Mouse (Mus musculus) granulocyte monocyte progenitor cell, adult 5-6 weeks (primary cell): ENCODE data around the gene Irf4. TPM values are rescaled to one million over a fixed set of nuclear protein-coding genes. Genes with fewer than 3 reads are reported as not detected.

ENCODE experiments used
- ATAC-seq: replicated peaks from 2 replicates; pipeline ENCODE4 v1.8.0; 2016; ENCODE audit warnings: mild to moderate bottlenecking, moderate TSS enrichment, inconsistent platforms; ENCODE audit not compliant: poor library complexity, severe bottlenecking
- total RNA-seq, 2 experiments: library from RNA; stranded (forward) in 1 of 2; stranded (reverse) in 1 of 2; fragments of 200-712, 200-1000 nt in 1 of 2; fragments of >200 nt in 1 of 2; fragmentation: Nextera tagmentation in 1 of 2; gene quantifications; 2 replicates each; pipeline ENCODE4 v1.2.3; 2014 to 2017

Gene Irf4
- total RNA-seq, 2 experiments from 2014 or later = 0.36 TPM; not detected in 1

- ATAC-seq = no peak
Observed at GRCm38 (mm10) chr13:30760374-30761090, 11.5 kb downstream of the Irf4 start.

- no peak for ATAC-seq
Observed at GRCm38 (mm10) chr13:30761151-30761631, 12.2 kb downstream of the Irf4 start.

GRCm38 (mm10) chr13:30762224-30762623, 13.2 kb downstream of the Irf4 start:
- ATAC-seq = no peak

DNA sequence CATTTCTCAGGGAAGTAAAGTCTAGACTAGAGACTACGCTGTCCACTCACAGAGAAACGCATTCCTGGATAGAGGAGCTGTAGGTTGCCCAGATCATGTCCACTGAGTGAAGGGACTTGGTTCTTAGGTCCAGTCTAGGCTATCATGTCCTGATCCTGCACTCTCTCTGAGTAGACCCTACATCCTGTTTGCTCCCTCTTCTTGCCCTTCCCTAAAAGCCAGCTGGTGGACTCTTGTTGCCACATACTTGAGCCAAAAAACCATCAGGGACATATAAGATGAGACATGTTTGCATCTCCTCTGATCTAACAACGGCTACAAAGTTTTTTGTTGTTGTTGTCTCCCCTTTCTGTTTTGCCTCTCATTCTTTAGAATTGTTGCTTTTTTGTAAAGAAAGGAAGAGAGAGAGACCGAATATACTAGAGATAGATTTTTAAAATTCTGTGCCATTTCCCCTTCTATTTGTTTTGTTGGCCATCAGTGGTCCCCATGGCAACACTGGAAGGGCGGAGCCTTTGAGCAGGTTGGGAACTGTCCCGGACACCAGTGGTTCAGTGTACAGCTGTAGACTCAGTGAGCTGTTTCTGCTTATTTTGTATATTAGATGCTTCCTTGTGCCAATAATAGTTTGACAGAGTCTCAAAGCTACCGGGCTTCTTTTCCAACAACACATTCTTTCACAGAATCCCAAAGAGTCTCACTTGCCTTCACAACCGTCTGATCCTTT, 15.2 kb downstream of the Irf4 start:
- peak; percentile 57 for ATAC-seq

GRCm38 (mm10) chr13:30765906-30766305, 16.9 kb downstream of the Irf4 start:
- no peak for ATAC-seq

DNA sequence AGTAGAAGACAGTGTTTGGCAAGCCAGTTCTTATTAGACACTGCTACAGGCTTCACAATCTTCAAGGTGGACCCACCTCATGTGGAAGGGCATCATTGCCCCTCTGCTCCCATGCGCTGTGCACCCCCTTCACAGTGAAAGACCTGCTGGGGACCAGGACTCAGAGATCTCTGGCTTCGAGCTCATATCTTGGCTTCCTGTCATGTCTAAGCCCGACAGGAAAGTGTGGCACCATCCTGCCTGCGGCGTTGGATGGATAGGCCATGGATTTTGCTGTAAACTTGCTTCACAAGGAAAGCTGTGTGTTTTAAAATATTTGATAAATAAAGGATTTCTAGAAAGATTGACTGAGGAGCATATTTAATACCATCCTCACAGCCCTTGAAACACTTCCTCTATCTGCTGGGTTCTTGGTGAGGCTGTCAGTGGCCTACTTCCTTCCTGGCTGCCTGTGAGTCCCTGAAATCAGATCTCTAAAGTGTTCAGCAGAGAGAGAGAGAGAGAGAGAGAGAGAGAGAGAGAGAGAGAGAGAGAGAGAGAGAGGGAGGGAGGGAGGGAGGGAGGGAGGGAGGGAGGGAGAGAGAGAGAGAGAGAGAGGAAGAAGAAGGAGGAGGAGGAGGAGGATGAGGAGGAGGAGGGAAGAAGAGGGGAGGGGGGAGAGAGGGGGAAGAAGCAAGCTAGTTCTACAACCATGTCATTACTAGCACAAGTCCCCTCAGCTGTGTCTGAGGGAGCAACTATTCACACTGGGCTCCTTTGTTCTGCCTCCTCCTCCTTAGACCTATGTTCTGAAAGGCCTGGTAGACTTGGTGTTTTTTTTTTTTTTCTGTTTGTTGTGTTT, 17.8 kb downstream of the Irf4 start:
- ATAC-seq = peak; percentile 91

- no peak for ATAC-seq
Observed at GRCm38 (mm10) chr13:30767477-30768127, 18.6 kb downstream of the Irf4 start.

DNA sequence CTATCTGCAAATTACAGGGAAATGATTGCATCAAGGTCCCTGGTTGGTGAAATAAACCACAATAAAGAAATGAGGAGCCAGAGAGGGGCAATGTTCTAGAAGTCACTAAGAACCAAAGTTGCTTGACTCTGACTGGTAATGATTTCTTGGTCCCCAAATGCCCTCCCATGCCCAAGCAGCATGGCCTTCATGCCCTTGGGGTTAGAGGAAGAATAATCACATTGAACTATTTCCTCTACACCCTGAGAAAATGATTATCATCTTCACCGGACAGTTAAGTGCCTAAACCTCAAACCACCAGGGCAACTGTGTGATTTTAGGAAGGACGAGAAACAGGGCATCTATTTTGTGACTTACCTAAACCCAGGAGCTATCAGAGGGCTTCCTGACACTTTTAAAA, 27.0 kb downstream of the Irf4 start:
- ATAC-seq = peak; percentile 33; the same call in 1 of the 2 replicates

DNA sequence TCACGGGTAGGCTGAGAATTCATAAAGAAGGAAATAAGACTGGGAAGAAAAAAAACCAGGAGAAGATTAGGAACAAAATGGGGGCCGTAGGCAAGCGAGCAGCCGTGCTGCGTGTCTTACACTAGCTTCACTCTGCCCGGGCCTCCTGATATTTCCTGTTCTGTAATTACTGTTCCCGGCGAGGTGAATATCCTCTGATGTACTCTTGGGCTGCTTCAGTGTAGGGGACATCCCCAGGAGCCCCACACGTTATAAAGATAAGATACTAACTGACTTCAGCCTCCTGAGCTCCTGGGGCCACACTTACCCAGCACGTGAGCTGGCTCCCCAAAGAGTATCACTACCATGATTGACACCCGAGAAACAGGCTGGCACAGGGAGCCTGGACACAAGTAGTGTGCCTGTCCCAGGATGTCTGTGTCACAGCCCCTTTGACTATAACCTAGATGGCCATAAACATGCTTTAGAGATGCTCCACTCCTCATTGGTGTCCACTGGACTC, 28.7 kb downstream of the Irf4 start:
- ATAC-seq = no peak

- ATAC-seq = no peak
Observed at GRCm38 (mm10) chr13:30781905-30782304, 32.9 kb downstream of the Irf4 start.

- no peak for ATAC-seq
Observed at GRCm38 (mm10) chr13:30782419-30782818, 33.4 kb downstream of the Irf4 start.

- ATAC-seq = 0 out of 2 replicates have a peak, but pooled peaks have one; percentile 19
Observed at GRCm38 (mm10) chr13:30785423-30786040, 36.5 kb downstream of the Irf4 start.

GRCm38 (mm10) chr13:30786235-30787035, 37.4 kb downstream of the Irf4 start:
- peak; percentile 87 for ATAC-seq

GRCm38 (mm10) chr13:30787036-30787320, 38.0 kb downstream of the Irf4 start:
- no peak for ATAC-seq

DNA sequence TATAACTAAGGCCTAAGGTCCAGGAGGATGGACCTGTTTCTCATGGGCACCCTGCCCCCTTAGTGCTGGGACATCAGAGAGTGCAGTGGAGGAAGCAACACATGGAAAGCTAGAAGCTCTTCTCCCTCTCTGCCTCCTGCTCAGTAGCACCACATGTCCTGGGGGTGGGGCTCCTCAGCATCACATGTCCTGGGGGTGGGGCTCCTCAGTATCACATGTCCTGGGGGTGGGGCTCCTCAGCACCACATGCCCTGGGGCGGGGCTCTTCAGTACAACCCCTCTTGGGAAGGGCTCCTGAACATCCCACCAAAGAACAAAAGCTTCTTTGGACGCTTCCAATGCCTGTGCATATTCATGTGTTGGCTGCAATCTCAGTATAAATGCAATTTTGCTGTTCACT, 38.5 kb downstream of the Irf4 start:
- no peak for ATAC-seq

- no peak for ATAC-seq
Observed at GRCm38 (mm10) chr13:30787960-30788359, 38.9 kb downstream of the Irf4 start.

- no peak for ATAC-seq
Observed at GRCm38 (mm10) chr13:30788421-30788820, 39.4 kb downstream of the Irf4 start.

GRCm38 (mm10) chr13:30790016-30790415, 41.0 kb downstream of the Irf4 start:
- ATAC-seq = no peak

DNA sequence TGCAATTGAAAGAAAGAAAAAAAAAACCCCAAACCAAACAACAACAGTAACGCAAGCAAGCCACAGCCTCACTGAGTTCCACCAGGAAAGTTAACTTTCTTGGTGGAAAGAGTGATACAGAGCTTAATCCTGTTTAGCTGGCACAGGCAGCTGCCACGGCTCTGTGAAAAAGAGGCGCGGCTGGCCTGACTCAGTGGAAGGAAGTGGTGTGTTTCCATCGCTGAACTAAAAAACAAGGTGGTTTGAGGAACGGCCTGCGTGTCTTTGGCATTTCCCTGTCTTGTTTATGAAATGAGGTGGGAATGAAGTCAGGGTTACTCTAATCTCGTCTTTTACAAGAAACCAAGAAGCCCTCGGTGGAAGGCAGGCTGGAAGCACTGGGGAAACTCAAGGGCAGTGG, 43.3 kb downstream of the Irf4 start:
- ATAC-seq = 0 out of 2 replicates have a peak, but pooled peaks have one; percentile 22
